Mouse (Mus musculus): ENCODE data around the gene Kmt5a. TPM values are rescaled to one million over a fixed set of nuclear protein-coding genes. Genes with fewer than 3 reads are reported as not detected.

Kmt5a gene
- polyA plus RNA-seq, 1 experiment from 2014 or later: 43.4 TPM

DNA sequence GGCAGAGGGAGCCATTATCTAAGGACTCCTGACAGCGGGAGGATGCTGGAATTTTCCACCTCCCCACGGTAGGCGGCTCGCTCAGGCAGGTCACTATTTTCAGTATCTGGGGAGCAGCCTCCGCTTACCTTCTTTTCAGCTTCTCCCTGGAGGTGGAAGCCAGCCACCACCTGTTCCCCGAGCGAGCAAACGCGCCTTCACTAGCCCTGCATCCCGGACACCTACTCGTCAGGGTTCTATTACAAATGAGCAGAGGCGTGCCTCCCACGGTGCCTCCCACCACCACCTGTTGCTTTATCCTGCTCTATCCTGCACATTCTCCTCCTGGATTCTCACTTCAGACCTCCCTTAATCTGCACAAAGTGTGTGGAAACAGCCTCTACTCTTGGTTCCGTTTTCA, 64.0 kb downstream of the Kmt5a start:
- 0 out of 2 replicates have a peak overlapping the region, but pooled peaks have one; percentile 11 for H3K9ac ChIP-seq
- no peak overlapping the region for H3K4me2 ChIP-seq
- no peak overlapping the region for H3K4me3 ChIP-seq
- no peaks in the 10 kb centered on the region for H3K27me3 ChIP-seq
- 54% methylated on average over 14 of the region's 14 CpGs for WGBS
- H3K9me3 ChIP-seq: no peaks in the 10 kb centered on the region
- ATAC-seq (ENCODE audit: insufficient number of reproducible peaks, insufficient read depth, low FRiP score, low TSS enrichment, low read depth): no peak
- peaks cover 20% of the 10 kb centered on the region for H3K4me1 ChIP-seq
- peaks cover 75% of the 10 kb centered on the region for H3K36me3 ChIP-seq
- no peak overlapping the region for H3K27ac ChIP-seq

DNA sequence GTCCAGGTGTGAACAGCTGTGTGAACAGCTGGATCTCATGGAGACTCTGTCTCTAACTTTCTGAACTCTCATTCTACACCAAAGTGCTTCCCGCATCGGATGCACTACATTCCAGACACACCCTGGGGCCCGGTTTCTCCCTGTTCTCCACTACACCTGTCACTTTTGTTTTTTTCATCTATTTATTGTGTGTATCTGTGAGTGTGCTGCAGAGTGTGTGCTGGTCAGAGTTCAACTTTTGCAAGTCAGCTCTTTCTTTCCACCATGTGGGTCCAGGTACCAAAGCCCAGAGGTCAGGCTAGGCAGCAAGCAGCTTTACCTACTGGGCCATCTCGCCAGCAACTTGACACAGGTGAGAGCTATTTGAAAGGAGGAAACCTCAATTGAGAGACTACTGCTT, 65.5 kb downstream of the Kmt5a start:
- H3K4me1 ChIP-seq: peaks cover 20% of the 10 kb centered on the region
- H3K4me2 ChIP-seq: no peak overlapping the region
- H3K27me3 ChIP-seq: no peaks in the 10 kb centered on the region
- no peak overlapping the region for H3K4me3 ChIP-seq
- H3K9ac ChIP-seq: no peak overlapping the region
- peaks cover 81% of the 10 kb centered on the region for H3K36me3 ChIP-seq
- 83% methylated on average over 4 of the region's 4 CpGs for WGBS
- no peaks in the 10 kb centered on the region for H3K9me3 ChIP-seq
- no peak for ATAC-seq (ENCODE audit: insufficient number of reproducible peaks, insufficient read depth, low FRiP score, low TSS enrichment, low read depth)
- no peak overlapping the region for H3K27ac ChIP-seq

DNA sequence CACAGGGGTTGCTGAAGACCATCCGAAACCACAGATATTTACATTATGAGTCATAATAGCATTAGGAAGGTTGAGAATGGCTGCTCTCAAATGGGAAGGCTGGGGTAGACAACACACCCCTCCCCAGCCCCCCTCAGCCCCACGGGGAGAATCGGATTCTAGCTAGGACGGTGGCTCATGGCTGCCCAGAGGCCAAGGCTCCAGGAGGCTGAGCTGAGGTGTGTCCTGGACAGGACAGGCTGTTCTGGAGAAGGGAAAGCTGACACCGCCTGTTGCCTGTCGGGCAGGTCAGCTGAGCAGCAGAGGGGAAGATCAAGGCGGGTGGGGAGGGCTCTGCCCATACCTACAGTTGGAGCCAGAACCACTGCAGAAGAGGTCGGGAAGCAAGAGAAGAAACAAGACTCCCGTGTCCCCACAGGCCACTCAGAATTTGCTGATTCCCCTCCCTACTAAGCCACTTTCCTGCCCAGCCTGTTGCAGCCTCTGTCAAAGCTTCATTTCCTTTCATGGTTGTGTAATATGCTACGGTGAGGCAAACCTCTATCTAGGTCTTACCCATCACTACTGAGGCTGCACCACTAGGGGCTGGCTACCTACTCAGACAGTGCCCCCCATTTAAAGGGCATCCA, 67.1 kb downstream of the Kmt5a start:
- 38% methylated on average over 10 of the region's 10 CpGs for WGBS
- no peaks in the 10 kb centered on the region for H3K27me3 ChIP-seq
- peak overlapping the region; percentile 49; the same call in 1 of the 2 replicates for H3K9ac ChIP-seq
- no peak for ATAC-seq (ENCODE audit: insufficient number of reproducible peaks, insufficient read depth, low FRiP score, low TSS enrichment, low read depth)
- no peaks in the 10 kb centered on the region for H3K9me3 ChIP-seq
- H3K27ac ChIP-seq: 0 out of 2 replicates have a peak overlapping the region, but pooled peaks have one; percentile 44
- no peak overlapping the region; the same call in 1 of the 2 replicates for H3K4me2 ChIP-seq
- peaks cover 81% of the 10 kb centered on the region for H3K36me3 ChIP-seq
- no peak overlapping the region for H3K4me3 ChIP-seq
- H3K4me1 ChIP-seq: peaks cover 20% of the 10 kb centered on the region

DNA sequence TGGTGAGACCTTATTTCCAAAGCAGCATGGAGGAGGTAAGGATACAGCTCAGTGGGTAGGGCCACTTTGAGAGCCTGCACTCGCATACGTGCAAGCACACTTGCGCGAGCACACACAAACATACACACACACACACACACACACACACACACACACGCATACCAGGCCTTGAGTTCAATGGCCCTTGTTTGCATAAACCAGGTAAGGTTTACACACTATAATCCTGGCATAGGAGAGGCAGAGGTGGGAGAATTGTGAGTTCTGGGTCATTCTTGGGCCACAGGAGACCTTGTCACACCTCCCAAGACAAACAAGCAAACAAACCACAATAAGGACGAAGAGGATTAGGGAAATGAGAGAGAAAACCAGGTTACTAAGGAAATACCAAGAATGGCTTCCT, 69.5 kb downstream of the Kmt5a start:
- no peak overlapping the region for H3K9ac ChIP-seq

DNA sequence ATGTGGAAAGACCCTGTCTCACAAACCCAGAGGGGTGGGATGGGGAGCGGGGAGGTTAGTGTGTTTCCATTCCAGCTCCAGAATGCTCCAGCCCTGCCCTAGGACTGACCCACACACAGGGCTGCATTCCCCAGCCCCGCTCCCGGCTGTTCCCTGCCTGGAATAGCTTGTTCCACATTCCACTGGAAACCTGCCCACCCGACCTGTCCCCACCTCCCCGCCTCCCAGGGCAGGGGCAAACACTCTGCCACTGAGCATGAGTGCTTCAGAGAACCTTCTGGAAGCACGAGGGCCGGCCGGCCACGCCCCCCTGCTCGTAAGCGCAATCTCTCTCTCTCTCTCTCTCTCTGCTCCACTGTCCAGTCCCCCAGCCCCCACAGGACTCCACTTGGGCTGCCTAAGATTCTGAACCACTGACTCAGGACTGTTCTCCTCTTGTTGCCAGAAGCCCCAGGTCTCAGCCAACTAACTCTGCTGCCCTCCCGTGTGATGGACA, 70.1 kb downstream of the Kmt5a start:
- H3K4me2 ChIP-seq: no peak overlapping the region
- H3K36me3 ChIP-seq: peaks cover 84% of the 10 kb centered on the region
- no peak for ATAC-seq (ENCODE audit: insufficient number of reproducible peaks, insufficient read depth, low FRiP score, low TSS enrichment, low read depth)
- no peaks in the 10 kb centered on the region for H3K9me3 ChIP-seq
- H3K27ac ChIP-seq: no peak overlapping the region
- H3K9ac ChIP-seq: no peak overlapping the region
- 78% methylated on average over 12 of the region's 12 CpGs for WGBS
- no peaks in the 10 kb centered on the region for H3K27me3 ChIP-seq
- H3K4me3 ChIP-seq: no peak overlapping the region
- H3K4me1 ChIP-seq: peaks cover 20% of the 10 kb centered on the region

More for the DNA sequence above, 69.5 kb downstream of the Kmt5a start:
- no peak for ATAC-seq (ENCODE audit: insufficient number of reproducible peaks, insufficient read depth, low FRiP score, low TSS enrichment, low read depth)
- WGBS: 95% methylated on average over 6 of the region's 6 CpGs
- peaks cover 84% of the 10 kb centered on the region for H3K36me3 ChIP-seq
- H3K27ac ChIP-seq: no peak overlapping the region
- peaks cover 20% of the 10 kb centered on the region for H3K4me1 ChIP-seq
- H3K4me3 ChIP-seq: no peak overlapping the region
- no peak overlapping the region for H3K4me2 ChIP-seq
- H3K9me3 ChIP-seq: no peaks in the 10 kb centered on the region
- H3K27me3 ChIP-seq: no peaks in the 10 kb centered on the region

DNA sequence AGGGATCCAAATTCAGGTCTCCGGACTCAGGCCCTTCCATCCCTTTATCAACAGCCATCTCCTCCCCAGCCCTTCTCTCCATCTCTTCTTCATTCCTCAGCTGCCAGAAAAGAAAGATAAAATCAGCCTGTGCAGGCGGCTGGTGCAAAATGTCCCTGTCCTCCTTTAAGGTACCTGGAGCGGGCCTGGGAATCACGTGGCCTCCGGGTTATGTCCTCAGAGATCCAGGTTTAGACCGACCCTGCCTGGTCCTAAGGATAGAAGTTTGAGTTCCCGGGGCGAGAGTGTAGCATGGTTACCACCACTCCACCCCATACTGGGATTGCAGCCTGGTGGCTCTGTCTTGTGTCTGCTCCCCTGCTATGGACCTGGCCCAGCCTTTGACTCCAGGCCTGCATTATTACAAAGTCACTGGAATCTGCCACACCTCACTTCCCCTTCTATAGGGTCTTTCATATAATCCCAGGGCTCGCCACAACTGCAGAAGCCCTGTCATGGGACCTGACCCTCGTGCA, 70.9 kb downstream of the Kmt5a start:
- H3K27me3 ChIP-seq: no peaks in the 10 kb centered on the region
- ATAC-seq (ENCODE audit: insufficient number of reproducible peaks, insufficient read depth, low FRiP score, low TSS enrichment, low read depth): no peak
- H3K36me3 ChIP-seq: peaks cover 82% of the 10 kb centered on the region
- H3K9me3 ChIP-seq: no peaks in the 10 kb centered on the region
- 93% methylated on average over 10 of the region's 10 CpGs for WGBS
- no peak overlapping the region for H3K4me2 ChIP-seq
- H3K9ac ChIP-seq: no peak overlapping the region
- H3K4me3 ChIP-seq: no peak overlapping the region
- no peak overlapping the region for H3K27ac ChIP-seq
- H3K4me1 ChIP-seq: peaks cover 20% of the 10 kb centered on the region

Small RNAs within 50 kb of the gene (microRNA-seq; reads per million reads assigned to microRNA genes)
- gene Gm27486: 0.55 reads per million

Other genes with a start within 250 kb of the Kmt5a start
- 4.6 and 4.8 TPM in 2 replicates for gene Pitpnm2, start 190.2 kb upstream of the Kmt5a start, polyA plus RNA-seq (2015; fragmentation: Nextera tagmentation; extraction: Ambion mirVana)
- 12.5 and 14.0 TPM in 2 replicates for gene Mphosph9, start 112.0 kb upstream of the Kmt5a start, polyA plus RNA-seq (2015; fragmentation: Nextera tagmentation; extraction: Ambion mirVana)
- 17.7 and 19.4 TPM in 2 replicates for gene 2810006K23Rik, start 111.8 kb upstream of the Kmt5a start, polyA plus RNA-seq (2015; fragmentation: Nextera tagmentation; extraction: Ambion mirVana)
- 40.1 and 43.8 TPM in 2 replicates for gene Cdk2ap1, start 76.8 kb upstream of the Kmt5a start, polyA plus RNA-seq (2015; fragmentation: Nextera tagmentation; extraction: Ambion mirVana)
- gene Sbno1, start 13.9 kb upstream of the Kmt5a start, polyA plus RNA-seq (2015; fragmentation: Nextera tagmentation; extraction: Ambion mirVana): 93.7 and 97.7 TPM in 2 replicates
- 39.8 and 40.1 TPM in 2 replicates for gene Rilpl2, start 38.4 kb downstream of the Kmt5a start, polyA plus RNA-seq (2015; fragmentation: Nextera tagmentation; extraction: Ambion mirVana)
- gene Snrnp35, start 43.2 kb downstream of the Kmt5a start, polyA plus RNA-seq (2015; fragmentation: Nextera tagmentation; extraction: Ambion mirVana): 25.9 and 28.3 TPM in 2 replicates
- gene Rilpl1, start 91.5 kb downstream of the Kmt5a start, polyA plus RNA-seq (2015; fragmentation: Nextera tagmentation; extraction: Ambion mirVana): 23.3 and 24.5 TPM in 2 replicates
- 508 and 520 TPM in 2 replicates for gene Tmed2, start 100.8 kb downstream of the Kmt5a start, polyA plus RNA-seq (2015; fragmentation: Nextera tagmentation; extraction: Ambion mirVana)
- gene Ddx55, start 112.9 kb downstream of the Kmt5a start, polyA plus RNA-seq (2015; fragmentation: Nextera tagmentation; extraction: Ambion mirVana): 19.3 and 19.6 TPM in 2 replicates
- gene Eif2b1, start 139.2 kb downstream of the Kmt5a start, polyA plus RNA-seq (2015; fragmentation: Nextera tagmentation; extraction: Ambion mirVana): 74.1 and 76.3 TPM in 2 replicates
- 69.1 and 72.3 TPM in 2 replicates for gene Gtf2h3, start 139.2 kb downstream of the Kmt5a start, polyA plus RNA-seq (2015; fragmentation: Nextera tagmentation; extraction: Ambion mirVana)
- gene Atp6v0a2, start 188.6 kb downstream of the Kmt5a start, polyA plus RNA-seq (2015; fragmentation: Nextera tagmentation; extraction: Ambion mirVana): 49.3 and 53.3 TPM in 2 replicates